Mouse (Mus musculus) liver, embryonic 14.5 days (tissue): ENCODE measurements around the gene Ezh2.

Source experiments
- CTCF ChIP-seq: IDR thresholded peaks from 2 replicates; pipeline ENCODE4 v1.5.1; 2016; ENCODE audit warnings: antibody characterized with exemption, low read depth, control low read depth
- EP300 ChIP-seq: IDR thresholded peaks from 2 replicates; pipeline ENCODE4 v1.6.1; 2016; ENCODE audit warnings: antibody characterized with exemption, low read depth

DNA sequence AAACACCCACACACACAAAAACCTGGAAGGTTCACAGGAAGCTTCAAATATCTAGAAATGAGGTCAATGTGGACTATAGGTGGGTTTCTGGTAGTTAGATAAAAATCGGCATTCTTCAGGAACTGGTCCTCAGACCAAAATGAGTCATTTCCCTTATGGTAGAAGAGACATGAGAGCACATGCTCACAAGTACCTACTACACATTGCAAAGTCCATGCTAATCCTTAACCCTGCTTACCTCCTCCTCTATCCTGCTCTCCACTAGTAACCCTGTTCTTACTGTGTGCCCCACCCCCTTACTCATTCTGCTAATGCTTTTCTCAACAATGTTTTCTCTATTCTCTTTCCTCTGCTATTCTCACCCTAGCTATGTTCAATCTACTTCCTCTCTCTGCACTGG, 67.5 kb downstream of the Ezh2 start:
- TF ChIP-seq EP300 = no peak
- no peak for TF ChIP-seq CTCF
